Mouse (Mus musculus): ENCODE results near the gene Tuba1c. TPM values are rescaled to one million over a fixed set of nuclear protein-coding genes. Genes with fewer than 3 reads are reported as not detected.
"Not testable (repeated sequence)": the region's sequence is repeated elsewhere in the genome, so short reads cannot be mapped to it uniquely, and the experiment has no call there.

The Tuba1c gene
- total RNA-seq, 1 experiment from 2014 or later, result 286 TPM

GRCm38 (mm10) chr15:99030585-99031387 lies 1.1 kb downstream of the Tuba1c start:
- DNase-seq, result peak; percentile 71

GRCm38 (mm10) chr15:99031388-99031675 lies 1.6 kb downstream of the Tuba1c start:
- DNase-seq, result no peak

GRCm38 (mm10) chr15:99032041-99032725 lies 2.5 kb downstream of the Tuba1c start:
- DNase-seq, result no peak

GRCm38 (mm10) chr15:99032726-99033250 lies 3.1 kb downstream of the Tuba1c start:
- peak; percentile 40 for DNase-seq

- DNase-seq, result peak; percentile 46
Measured at GRCm38 (mm10) chr15:99033498-99034270, 4.0 kb downstream of the Tuba1c start.

GRCm38 (mm10) chr15:99035431-99035830 lies 5.7 kb downstream of the Tuba1c start:
- DNase-seq, result no peak

- DNase-seq, result no peak
Measured at GRCm38 (mm10) chr15:99036249-99036905, 6.7 kb downstream of the Tuba1c start.

- no peak for DNase-seq
Measured at GRCm38 (mm10) chr15:99038025-99038424, 8.3 kb downstream of the Tuba1c start.

- no peak for DNase-seq
Measured at GRCm38 (mm10) chr15:99038797-99039196, 9.1 kb downstream of the Tuba1c start.

- DNase-seq, result no peak
Measured at GRCm38 (mm10) chr15:99039306-99039705, 9.6 kb downstream of the Tuba1c start.

GRCm38 (mm10) chr15:99039996-99040919 lies 10.6 kb downstream of the Tuba1c start:
- no peak for DNase-seq

- DNase-seq, result no peak
Measured at GRCm38 (mm10) chr15:99040920-99041856, 11.5 kb downstream of the Tuba1c start.

- DNase-seq, result no peak
Measured at GRCm38 (mm10) chr15:99042334-99042733, 12.6 kb downstream of the Tuba1c start.

GRCm38 (mm10) chr15:99044854-99045253 lies 15.2 kb downstream of the Tuba1c start:
- no peak for DNase-seq

- DNase-seq, result not testable (repeated sequence)
Measured at GRCm38 (mm10) chr15:99045734-99046133, 16.0 kb downstream of the Tuba1c start.

- DNase-seq, result no peak
Measured at GRCm38 (mm10) chr15:99049473-99050253, 20.0 kb downstream of the Tuba1c start.

- no peak for DNase-seq
Measured at GRCm38 (mm10) chr15:99053373-99053772, 23.7 kb downstream of the Tuba1c start.

GRCm38 (mm10) chr15:99055040-99055439 lies 25.3 kb downstream of the Tuba1c start, which contains the start of gene Prph:
TSS of gene Prph (plus strand) at chr15:99055174.
- DNase-seq, result no peak

- DNase-seq, result peak; percentile 45
Measured at GRCm38 (mm10) chr15:99055511-99055961, 25.8 kb downstream of the Tuba1c start.
